Mouse (Mus musculus) macrophage (primary cell): ENCODE data around the gene Nfs1. TPM values are rescaled to one million over a fixed set of nuclear protein-coding genes. Genes with fewer than 3 reads are reported as not detected.

ENCODE experiments used
- polyA plus RNA-seq: library from polyadenylated mRNA; stranded (reverse); fragments of 250-400 nt; gene quantifications from 3 replicates; pipeline ENCODE4 v1.2.4, GENCODE M21; 2018; ENCODE audit warnings: inconsistent platforms

Gene Nfs1
- polyA plus RNA-seq, 1 experiment from 2014 or later = 18.6 TPM

Other genes starting within 250 kb of the Nfs1 start
- gene Uqcc1, start 213.9 kb downstream of the Nfs1 start, polyA plus RNA-seq = 27.3 to 47.7 TPM (median 28.7 TPM) in 3 replicates
- not detected in 3 replicates for gene Gm15557, start 203.5 kb downstream of the Nfs1 start, polyA plus RNA-seq
- not detected in 3 replicates for gene Gdf5, start 198.8 kb downstream of the Nfs1 start, polyA plus RNA-seq
- gene Cep250, start 187.7 kb downstream of the Nfs1 start, polyA plus RNA-seq = 55.2 to 100 TPM (median 84.4 TPM) in 3 replicates
- gene 6430550D23Rik, start 136.2 kb downstream of the Nfs1 start, polyA plus RNA-seq = 0.32 to 1.0 TPM (median 0.37 TPM) in 3 replicates
- gene Ergic3, start 136.1 kb downstream of the Nfs1 start, polyA plus RNA-seq = 160 to 212 TPM (median 187 TPM) in 3 replicates
- not detected in 3 replicates for gene Fer1l4, start 91.2 kb downstream of the Nfs1 start, polyA plus RNA-seq
- 0.35 TPM in 1 of 3 replicates, not detected in the others for gene Spag4, start 79.0 kb downstream of the Nfs1 start, polyA plus RNA-seq
- gene Cpne1, start 32.2 kb downstream of the Nfs1 start, polyA plus RNA-seq = 7.4 to 25.3 TPM (median 17.9 TPM) in 3 replicates
- gene Rbm12, start 32.2 kb downstream of the Nfs1 start, polyA plus RNA-seq = 7.2 to 20.5 TPM (median 8.4 TPM) in 3 replicates
- 6.1 to 13.9 TPM (median 8.1 TPM) in 3 replicates for gene Gm28036, start 17.1 kb downstream of the Nfs1 start, polyA plus RNA-seq
- 73.4 to 124 TPM (median 123 TPM) in 3 replicates for gene Romo1, start 147 bp downstream of the Nfs1 start, polyA plus RNA-seq
- gene Rbm39, start 36.1 kb upstream of the Nfs1 start, polyA plus RNA-seq = 158 to 239 TPM (median 203 TPM) in 3 replicates
- gene Phf20, start 52.3 kb upstream of the Nfs1 start, polyA plus RNA-seq = 30.3 to 83.9 TPM (median 31.8 TPM) in 3 replicates
- 3.1 to 3.9 TPM (median 3.3 TPM) in 3 replicates for gene Cnbd2, start 168.1 kb upstream of the Nfs1 start, polyA plus RNA-seq
- 12.2 to 134 TPM (median 90.1 TPM) in 3 replicates for gene Scand1, start 168.5 kb upstream of the Nfs1 start, polyA plus RNA-seq